ENCODE assay signal across 8 mouse cellular contexts in genomic region chr8:85036718-85037365, GRCm38 (mm10). TPM values are rescaled to one million over a fixed set of nuclear protein-coding genes. Genes with fewer than 3 reads are reported as not detected.
DNase-seq lines count a peak whose midpoint lies in the region; ATAC-seq and TF ChIP-seq lines count a peak whose summit lies in the region.

TSS of gene Tnpo2 (plus strand) at chr8:85036915.

- peaks cover 32% of the 10 kb centered on the region for H3K36me3 ChIP-seq in hindbrain, embryonic 13.5 days

- H3K4me2 ChIP-seq in hindbrain, embryonic 13.5 days, result peak within 1 kb of the TSS; percentile 97

- DNase-seq in Patski (ENCODE audit: low read depth, low spot score), result peak; percentile 86
- DNase-seq in cerebellum, postnatal 14 days, result peak; percentile 91 to 94
- DNase-seq in frontal cortex, postnatal 14 days (ENCODE audit: low spot score in 2 of 2), result peak; percentile 82 to 90
- DNase-seq in layer of hippocampus, postnatal 25 days (ENCODE audit: extremely low spot score in 1 of 2, low spot score in 1 of 2), result peak; percentile 73 to 78
- peak; percentile 97 for DNase-seq in lung, postnatal 25 days (ENCODE audit: low spot score)
- DNase-seq in retina, embryonic 14.5 days (ENCODE audit: low spot score), result peak; percentile 94
- peak; percentile 84 for DNase-seq in thymus, postnatal 4 days

- no peaks in the 10 kb centered on the region for H3K9me3 ChIP-seq in hindbrain, embryonic 13.5 days

- TF ChIP-seq CTCF in Patski (IDR thresholded peaks at IDR 0.05), result no peak

- no peaks in the 10 kb centered on the region for H3K27me3 ChIP-seq in Patski
- H3K27me3 ChIP-seq in hindbrain, embryonic 13.5 days, result no peaks in the 10 kb centered on the region

- peak within 1 kb of the TSS; percentile 82 for H3K4me3 ChIP-seq in hindbrain, embryonic 13.5 days

- under 1% methylated on average over 58 of the region's 59 CpGs for WGBS in hindbrain, embryonic 13.5 days

- CTCF ChIA-PET in Patski (lab: Charles Lee), result interaction anchor here (0.9 to 2.6 kb wide), 3 partner anchors 11 to 47 kb away, joined by 3 to 8 read pairs (median 3); partner anchors contain the start of genes Asna1 and Trir

- in situ Hi-C loops in Patski (cut with MboI; ENCODE audit: low pct_unique_long_range_greater_than_20kb), result no loop called here

- peak within 1 kb of the TSS; percentile 99 for H3K27ac ChIP-seq in hindbrain, embryonic 13.5 days

- peak within 1 kb of the TSS; percentile 95 for H3K9ac ChIP-seq in hindbrain, embryonic 13.5 days

- peak; percentile 70 for ATAC-seq in Patski
- ATAC-seq in hindbrain, embryonic 13.5 days (ENCODE audit: low FRiP score), result peak; percentile 93

- peaks cover 32% of the 10 kb centered on the region for H3K4me1 ChIP-seq in hindbrain, embryonic 13.5 days (replicated peaks)

- POLR2A ChIA-PET in Patski (lab: Charles Lee), result interaction anchor here (0.6 to 4.1 kb wide), 18 partner anchors 9 to 348 kb away, joined by 3 to 22 read pairs (median 4); partner anchors contain the start of genes Fbxw9, Gm5741, Junb and Man2b1

RNA-seq across cellular contexts. Expression of gene Tnpo2, which starts in this region (rescaled TPM):
- 83.7 TPM for polyA plus RNA-seq in Patski (2021)
- polyA plus RNA-seq in hindbrain, embryonic 13.5 days (2015; fragmentation: Nextera tagmentation; extraction: Ambion mirVana), result 48.8 and 54.7 TPM in 2 replicates
- 100 to 1,000 TPM; 145 to 159 TPM for total RNA-seq in layer of hippocampus, postnatal 25 days (2021)

Comparison
In these comparisons a context has a peak if more than half of its experiments do, and no peak if none do; other contexts are left out.
1. Peak in every context shown above with its lines: DNase-seq, ATAC-seq, H3K4me3 ChIP-seq and H3K27ac ChIP-seq.